Mouse (Mus musculus) v-Abl transformed pro-B cells (cell line): ENCODE measurements around the gene Gemin6.
"Not testable (repeated sequence)": the region's sequence is repeated elsewhere in the genome, so short reads cannot be mapped to it uniquely, and the experiment has no call there.

Source experiments
- in situ Hi-C, 2 experiments: fragments of 400-800 bp; cut with MboI; formaldehyde crosslinking; loops; one replicate each; pipeline ENCODE4 v1.15.1; 2025; ENCODE audit not compliant: unreplicated experiment in 2 of 2

The Gemin6 gene

GRCm38 (mm10) chr17:80225142-80225541, 901 bp downstream of the Gemin6 start:
- in situ Hi-C loops = not testable (repeated sequence)

DNA sequence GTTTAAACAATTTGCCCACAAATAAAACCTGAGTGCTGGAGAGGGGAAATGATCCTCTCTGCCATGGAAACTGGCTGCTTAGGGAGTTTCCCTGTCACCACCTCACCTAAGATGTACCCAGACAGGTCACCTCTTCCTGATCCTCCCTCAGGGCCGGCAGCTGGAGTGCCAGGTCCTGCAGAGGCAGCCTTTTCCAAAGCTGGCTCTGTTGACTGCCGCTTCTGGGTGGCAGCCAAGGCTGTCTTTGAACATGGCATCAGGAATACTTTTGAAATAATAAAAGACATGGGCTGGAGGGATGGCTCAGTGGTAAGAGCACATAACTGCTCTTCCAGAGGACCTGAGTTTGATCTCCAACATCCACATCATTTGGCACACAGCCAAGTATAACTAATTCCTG, 5.2 kb downstream of the Gemin6 start:
- in situ Hi-C loops = no loop called here

DNA sequence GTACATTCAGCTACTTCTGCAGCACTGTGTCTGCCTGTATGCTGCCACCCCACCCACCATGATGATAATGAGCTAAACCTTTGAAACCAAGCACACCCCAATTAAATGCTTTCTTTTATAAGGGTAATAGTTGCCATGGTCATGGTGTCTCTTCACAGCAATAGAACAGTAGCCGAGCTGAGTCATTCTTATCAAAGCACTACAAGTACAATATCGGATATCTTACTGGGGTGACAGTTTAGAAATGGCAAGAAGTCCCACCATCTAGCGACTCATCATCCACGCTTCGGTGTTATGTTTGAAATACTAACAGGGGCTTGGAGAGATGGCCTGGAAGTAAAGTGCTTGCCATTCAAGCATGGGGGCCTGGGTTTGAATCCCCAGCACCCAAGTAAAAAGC, 9.6 kb downstream of the Gemin6 start:
- in situ Hi-C loops = no loop called here

- in situ Hi-C loops = no loop called here
Measured at GRCm38 (mm10) chr17:80234376-80234775, 10.1 kb downstream of the Gemin6 start.

DNA sequence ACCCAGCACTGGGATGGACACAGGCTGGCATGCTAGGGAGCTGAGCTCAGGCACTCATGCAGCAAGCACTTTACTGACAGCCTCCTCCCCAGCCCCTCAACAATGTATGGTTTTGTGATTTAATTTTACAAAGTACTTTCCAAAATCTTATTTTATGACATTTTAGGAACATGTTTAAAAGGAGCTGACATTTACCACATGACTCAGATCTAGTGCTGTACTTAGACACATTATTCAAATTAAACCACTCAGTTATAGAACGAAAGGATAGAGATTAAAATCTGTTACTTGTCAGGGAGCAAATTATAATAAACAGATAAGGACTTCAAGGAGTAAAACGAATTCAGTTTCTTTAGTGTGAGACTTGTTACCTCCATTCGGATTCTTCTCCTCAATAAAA, 11.2 kb downstream of the Gemin6 start:
- in situ Hi-C loops = no loop called here

- in situ Hi-C loops = no loop called here
Measured at GRCm38 (mm10) chr17:80236805-80237204, 12.6 kb downstream of the Gemin6 start.

GRCm38 (mm10) chr17:80237475-80237874, 13.2 kb downstream of the Gemin6 start:
- in situ Hi-C loops = no loop called here

GRCm38 (mm10) chr17:80241594-80241993, 17.4 kb downstream of the Gemin6 start:
- in situ Hi-C loops = no loop called here

DNA sequence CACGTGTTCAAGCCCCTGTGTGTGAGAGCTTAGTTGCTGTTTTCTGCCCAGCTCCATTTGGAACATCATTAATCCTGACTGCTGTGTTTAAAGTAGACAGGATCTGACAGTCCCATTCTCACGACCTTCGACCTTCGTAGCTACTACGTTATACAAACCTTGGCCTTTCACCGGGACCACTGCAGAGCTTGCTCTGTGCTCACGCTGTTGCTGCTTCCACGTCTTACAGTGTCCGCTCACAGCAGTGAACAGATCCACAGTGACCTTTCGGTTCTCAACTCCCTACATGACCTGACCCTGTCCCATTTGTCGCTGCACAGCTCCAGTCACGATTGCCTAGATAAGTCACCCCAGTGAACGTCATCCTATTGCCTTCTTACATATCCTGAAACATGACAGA, 18.9 kb downstream of the Gemin6 start:
- in situ Hi-C loops = no loop called here

DNA sequence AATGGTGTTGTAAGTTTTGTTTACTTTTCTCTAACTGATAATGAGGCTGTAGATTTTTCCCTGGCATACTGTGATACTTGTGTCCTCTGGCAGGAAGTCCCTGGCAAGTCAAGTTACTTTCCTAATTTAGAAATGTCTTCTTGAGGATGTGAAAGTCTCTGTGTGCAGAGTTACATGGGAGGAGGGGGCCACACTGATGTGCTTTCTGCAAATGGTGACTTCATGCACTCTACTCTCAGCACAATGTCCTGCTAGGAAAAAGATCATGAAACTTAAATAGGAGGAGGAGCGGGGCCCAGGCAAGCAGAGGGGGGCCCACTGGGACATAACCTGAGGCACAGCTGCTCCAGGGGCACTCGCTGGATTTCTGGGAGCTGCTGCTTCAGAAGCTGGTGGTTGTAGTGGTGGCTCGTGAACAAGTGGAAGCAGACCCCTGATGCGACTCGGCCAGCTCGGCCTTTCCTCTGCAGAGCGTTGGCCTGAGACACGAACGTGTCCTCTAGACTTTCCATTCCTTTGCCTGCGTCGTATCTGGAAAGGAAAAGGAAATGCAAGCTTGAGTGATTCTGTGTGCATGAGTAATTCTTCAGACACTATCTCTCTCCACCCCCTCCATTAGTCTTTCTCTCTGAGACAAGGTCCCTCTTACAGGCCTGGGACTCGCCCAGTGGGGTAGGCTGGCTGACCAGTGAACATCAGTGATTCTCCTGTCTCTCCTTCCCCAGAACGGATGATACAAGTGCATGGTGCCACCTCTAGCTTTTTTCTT, 28.7 kb downstream of the Gemin6 start:
- in situ Hi-C loops = no loop called here

DNA sequence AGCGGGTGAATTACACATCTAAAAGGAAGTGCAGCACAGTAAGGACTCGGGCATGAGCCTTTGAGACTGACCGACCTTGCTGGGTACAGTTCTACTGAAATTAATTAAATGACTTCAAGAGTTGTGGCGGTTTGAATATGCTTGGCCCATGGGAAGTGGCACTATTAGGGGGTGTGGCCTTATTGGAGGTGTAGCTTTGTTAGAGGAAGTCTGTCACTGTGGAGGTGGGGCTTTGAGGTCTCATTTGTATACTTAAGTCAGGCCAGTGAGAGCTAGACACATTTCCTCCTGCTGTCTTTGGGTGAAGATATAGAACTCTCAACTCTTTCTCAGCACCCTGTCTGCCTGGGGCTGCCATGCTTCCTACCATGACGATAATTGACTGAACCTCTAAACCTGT, 30.2 kb downstream of the Gemin6 start:
- in situ Hi-C loops = no loop called here

DNA sequence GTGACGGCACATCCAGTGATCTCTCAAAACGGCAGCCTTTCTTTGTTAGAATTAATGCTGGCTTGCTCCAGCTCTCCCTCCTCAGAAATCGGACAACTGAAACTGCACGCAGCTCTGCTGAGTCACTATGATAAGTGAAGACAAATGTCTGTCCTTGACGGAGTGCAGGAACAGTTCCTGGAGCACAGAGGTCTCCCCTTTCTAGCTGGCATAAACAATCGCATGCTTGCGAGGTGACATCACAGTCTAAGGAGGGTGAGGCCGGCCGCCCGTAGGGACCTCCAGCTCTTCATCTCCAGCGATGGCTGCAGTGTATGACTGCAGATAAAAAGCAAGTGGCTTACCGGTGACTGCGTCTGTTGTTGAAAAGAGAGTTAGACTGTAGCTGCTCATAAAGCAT, 31.0 kb downstream of the Gemin6 start:
- in situ Hi-C loops = no loop called here

DNA sequence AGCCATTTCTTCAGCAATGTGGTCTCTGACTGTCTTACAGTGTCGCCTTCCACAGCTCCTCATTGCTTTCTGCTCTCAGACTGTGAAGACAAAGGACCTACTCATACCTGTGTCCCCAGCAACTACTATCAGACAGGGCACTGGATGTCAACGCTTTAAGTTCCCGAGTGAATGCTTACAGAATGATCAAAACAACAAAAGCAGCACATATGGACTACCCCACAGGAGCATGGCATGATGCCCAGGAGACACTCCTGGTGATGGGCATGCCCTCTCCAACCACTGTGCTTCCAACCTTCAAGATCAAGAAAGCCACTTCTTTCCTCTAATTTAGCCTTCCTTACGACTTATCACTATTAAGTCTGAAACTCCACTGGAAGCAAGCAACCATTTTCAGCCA, 42.8 kb downstream of the Gemin6 start:
- in situ Hi-C loops = no loop called here

- in situ Hi-C loops = no loop called here
Measured at GRCm38 (mm10) chr17:80268151-80268550, 43.9 kb downstream of the Gemin6 start.

DNA sequence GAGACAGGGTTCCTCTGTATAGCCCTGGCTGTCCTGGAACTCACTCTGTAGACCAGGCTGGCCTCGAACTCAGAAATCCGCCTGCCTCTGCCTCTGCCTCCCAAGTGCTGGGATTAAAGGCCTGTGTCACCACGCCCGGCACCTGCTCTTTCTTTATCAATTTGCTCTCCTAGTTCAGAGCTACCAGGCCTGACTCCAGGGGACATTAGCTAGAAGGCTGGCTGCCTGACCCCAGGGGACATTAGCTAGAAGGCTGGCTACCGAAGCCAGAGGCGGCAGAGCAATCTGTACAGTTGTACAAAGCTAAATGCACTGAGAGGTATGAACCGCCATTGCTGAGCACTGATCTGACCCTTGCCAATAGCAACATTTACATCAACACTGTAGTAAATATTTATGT, 46.4 kb downstream of the Gemin6 start:
- in situ Hi-C loops = not testable (repeated sequence)
